Mouse (Mus musculus) ES-E14 (cell line): ENCODE measurements around the gene Vmn2r95. TPM values are rescaled to one million over a fixed set of nuclear protein-coding genes. Genes with fewer than 3 reads are reported as not detected.
"Not testable (repeated sequence)": the region's sequence is repeated elsewhere in the genome, so short reads cannot be mapped to it uniquely, and the experiment has no call there.

Experiments used
- DNase-seq: peaks from one replicate; pipeline ENCODE4 v3.0.0-alpha.2; 2013; ENCODE audit warnings: low read depth, low spot score
- H3K27ac ChIP-seq: 2 replicates; pipeline ENCODE4 v1.5.1; 2012; ENCODE audit warnings: low read depth, mild to moderate bottlenecking, low read length, moderate library complexity, mixed read lengths; ENCODE audit not compliant: poor library complexity, insufficient read depth, severe bottlenecking
- H3K36me3 ChIP-seq: 2 replicates; pipeline ENCODE4 v1.6.1; 2012; ENCODE audit warnings: mild to moderate bottlenecking, low read length, moderate library complexity, mixed read lengths; ENCODE audit not compliant: control insufficient read depth, poor library complexity, insufficient read depth, severe bottlenecking
- H3K4me1 ChIP-seq, 2 experiments: fragments of 150-350 bp in 1 of 2; sonication (generic) in 1 of 2; 2 replicates each; pipeline ENCODE4 v1.6.1; 2012; ENCODE audit warnings: low read length in 2 of 2, mild to moderate bottlenecking in 1 of 2, mixed read lengths in 1 of 2; ENCODE audit not compliant: control insufficient read depth in 2 of 2, insufficient read depth in 2 of 2, poor library complexity in 1 of 2
- H3K4me3 ChIP-seq, 2 experiments: fragments of 150-350 bp in 1 of 2; sonication (generic) in 1 of 2; 2 replicates each; pipeline ENCODE4 v1.5.1; 2012; ENCODE audit warnings: low read length in 2 of 2, low read depth in 1 of 2, mild to moderate bottlenecking in 1 of 2, mixed read lengths in 1 of 2; ENCODE audit not compliant: insufficient read depth in 1 of 2, poor library complexity in 1 of 2, severe bottlenecking in 1 of 2
- H3K9ac ChIP-seq: 2 replicates; pipeline ENCODE4 v1.6.1; 2012; ENCODE audit warnings: low read depth, mild to moderate bottlenecking, low read length, mixed read lengths; ENCODE audit not compliant: poor library complexity, insufficient read depth, severe bottlenecking
- H3K9me3 ChIP-seq: fragments of 150-350 bp; sonication (generic); 2 replicates; pipeline ENCODE4 v1.6.1; 2012; ENCODE audit warnings: low read depth, mild to moderate bottlenecking, low read length; ENCODE audit not compliant: control insufficient read depth, insufficient read depth
- CHD2 ChIP-seq: IDR thresholded peaks from 2 replicates; pipeline ENCODE4 v1.6.1; 2014; ENCODE audit warnings: mild to moderate bottlenecking, low read depth, low read length, inconsistent platforms
- HCFC1 ChIP-seq: IDR thresholded peaks from 2 replicates; pipeline ENCODE4 v1.6.1; 2012; ENCODE audit warnings: low read length, inconsistent platforms, borderline replicate concordance; ENCODE audit not compliant: insufficient read depth
- MAFK ChIP-seq: IDR thresholded peaks from 2 replicates; pipeline ENCODE4 v1.6.1; 2014; ENCODE audit warnings: mild to moderate bottlenecking, low read depth, low read length, inconsistent platforms; ENCODE audit not compliant: insufficient read depth
- ZC3H11A ChIP-seq: IDR thresholded peaks from 2 replicates; pipeline ENCODE4 v1.6.1; 2012; ENCODE audit warnings: low read depth, mild to moderate bottlenecking, inconsistent platforms, low read length, borderline replicate concordance
- ZNF384 ChIP-seq: IDR thresholded peaks from 2 replicates; pipeline ENCODE4 v1.6.1; 2012; ENCODE audit warnings: low read depth, low read length, inconsistent platforms
- in situ Hi-C, 2 experiments: fragments of 600-800 bp; cut with MboI; formaldehyde crosslinking; loops; one replicate each; pipeline ENCODE4 v1.15.1; 2025; ENCODE audit warnings: low sequenced_read_pairs in 2 of 2, inconsistent platforms in 1 of 2; ENCODE audit not compliant: unreplicated experiment in 2 of 2
- total RNA-seq: library from RNA; depleted of rRNA; stranded (reverse); fragments of 300-350 nt; gene quantifications from 2 replicates; pipeline ENCODE4 v1.2.3, GENCODE M21; 2012; rRNA removed

The Vmn2r95 gene
- total RNA-seq = not detected in 2 replicates

- Histone ChIP-seq H3K9me3 (no peaks in the 10 kb centered on the region), H3K4me3 (no peak within 1 kb of the TSS), H3K36me3 (no peaks in the 10 kb centered on the region), H3K9ac (no peak within 1 kb of the TSS), H3K27ac (no peak within 1 kb of the TSS), H3K4me1 (no peaks in the 10 kb centered on the region)
- no peak for DNase-seq
- TF ChIP-seq CHD2 = no peak
- TF ChIP-seq HCFC1 = no peak
- TF ChIP-seq ZNF384 = no peak
- TF ChIP-seq MAFK = no peak
- TF ChIP-seq ZC3H11A = no peak
- in situ Hi-C loops = no loop called here
These were observed at the start of gene Vmn2r95 for GRCm38 (mm10) chr17:18423778-18424177. Gene Vmn2r95, plus strand, starts transcription at chr17:18424078.

- H3K4me1 ChIP-seq = no peaks in the 10 kb centered on the region
- TF ChIP-seq ZNF384 = no peak
- TF ChIP-seq MAFK = no peak
- TF ChIP-seq CHD2 = no peak
- no peak for TF ChIP-seq HCFC1
- no peak for TF ChIP-seq ZC3H11A
- no peaks in the 10 kb centered on the region for H3K36me3 ChIP-seq
- H3K9me3 ChIP-seq = no peaks in the 10 kb centered on the region
- H3K4me3 ChIP-seq = no peak overlapping the region
- H3K9ac ChIP-seq = no peak overlapping the region
- no peak for DNase-seq
- in situ Hi-C loops = no loop called here
- no peak overlapping the region for H3K27ac ChIP-seq
These were observed 31.8 kb downstream of the Vmn2r95 start for GRCm38 (mm10) chr17:18455619-18456140.

- in situ Hi-C loops, H3K4me3 ChIP-seq, H3K9me3 ChIP-seq, H3K4me1 ChIP-seq, DNase-seq, H3K9ac ChIP-seq, H3K36me3 ChIP-seq, H3K27ac ChIP-seq: not testable (repeated sequence)
These were observed 34.3 kb downstream of the Vmn2r95 start for GRCm38 (mm10) chr17:18458126-18458634.

- no peak overlapping the region for H3K9ac ChIP-seq
- TF ChIP-seq ZC3H11A = no peak
- no peak for TF ChIP-seq CHD2
- no peak for TF ChIP-seq MAFK
- TF ChIP-seq HCFC1 = no peak
- no peak for TF ChIP-seq ZNF384
- in situ Hi-C loops = no loop called here
- H3K36me3 ChIP-seq = no peaks in the 10 kb centered on the region
- no peak for DNase-seq
- H3K27ac ChIP-seq = no peak overlapping the region
- H3K4me3 ChIP-seq = no peak overlapping the region
- H3K9me3 ChIP-seq = no peaks in the 10 kb centered on the region
- H3K4me1 ChIP-seq = no peaks in the 10 kb centered on the region
These were observed 38.8 kb downstream of the Vmn2r95 start for GRCm38 (mm10) chr17:18462695-18463094.

- in situ Hi-C loops = no loop called here
- Histone ChIP-seq H3K27ac (no peak overlapping the region), H3K36me3 (no peaks in the 10 kb centered on the region), H3K9ac (no peak overlapping the region), H3K4me3 (no peak overlapping the region), H3K9me3 (no peaks in the 10 kb centered on the region), H3K4me1 (no peaks in the 10 kb centered on the region)
- DNase-seq = no peak
- TF ChIP-seq CHD2 (no peak), MAFK (no peak), ZC3H11A (no peak), ZNF384 (no peak), HCFC1 (no peak)
These were observed 56.0 kb downstream of the Vmn2r95 start for GRCm38 (mm10) chr17:18479885-18480284.

Other genes starting within 250 kb of the Vmn2r95 start
- under 0.01 and 0.04 TPM in 2 replicates for gene Vmn2r94, start 146.3 kb upstream of the Vmn2r95 start, total RNA-seq
- not detected in 2 replicates for gene Vmn2r93, start 126.0 kb upstream of the Vmn2r95 start, total RNA-seq
- not detected in 2 replicates for gene Vmn2r96, start 149.1 kb downstream of the Vmn2r95 start, total RNA-seq